Mouse (Mus musculus): ENCODE results near the gene Ccdc82.
A peak's percentile ranks its signal among the peaks of the same experiment; 100 is the strongest.

Gene Ccdc82

GRCm38 (mm10) chr9:13246815-13247638 is at the start of gene Ccdc82:
TSS of gene Ccdc82 (plus strand) at chr9:13246955.
- DNase-seq = peak; percentile 89

- no peak for DNase-seq
Measured at GRCm38 (mm10) chr9:13200079-13200478, 46.7 kb upstream of the Ccdc82 start.

GRCm38 (mm10) chr9:13203109-13203508 is 43.6 kb upstream of the Ccdc82 start:
- DNase-seq = no peak

- DNase-seq = no peak
Measured at GRCm38 (mm10) chr9:13203681-13204080, 43.1 kb upstream of the Ccdc82 start.

GRCm38 (mm10) chr9:13206369-13206768 is 40.4 kb upstream of the Ccdc82 start:
- DNase-seq = no peak

- no peak for DNase-seq
Measured at GRCm38 (mm10) chr9:13225872-13226271, 20.9 kb upstream of the Ccdc82 start.

- DNase-seq = no peak
Measured at GRCm38 (mm10) chr9:13230553-13230952, 16.2 kb upstream of the Ccdc82 start.

GRCm38 (mm10) chr9:13231545-13232216 is 15.1 kb upstream of the Ccdc82 start:
- peak; percentile 39 for DNase-seq

- no peak for DNase-seq
Measured at GRCm38 (mm10) chr9:13242321-13242720, 4.4 kb upstream of the Ccdc82 start.

GRCm38 (mm10) chr9:13245481-13245880 is 1.3 kb upstream of the Ccdc82 start, which contains the start of gene Jrkl:
TSS of gene Jrkl (minus strand) at chr9:13245829.
- DNase-seq = peak; percentile 46

GRCm38 (mm10) chr9:13248104-13248503 is 1.3 kb downstream of the Ccdc82 start:
- DNase-seq = no peak

- no peak for DNase-seq
Measured at GRCm38 (mm10) chr9:13251251-13251650, 4.5 kb downstream of the Ccdc82 start.

GRCm38 (mm10) chr9:13256726-13257125 is 10.0 kb downstream of the Ccdc82 start:
- no peak for DNase-seq

GRCm38 (mm10) chr9:13258173-13258572 is 11.4 kb downstream of the Ccdc82 start:
- no peak for DNase-seq

GRCm38 (mm10) chr9:13260980-13261379 is 14.2 kb downstream of the Ccdc82 start:
- DNase-seq = no peak

GRCm38 (mm10) chr9:13273219-13273618 is 26.5 kb downstream of the Ccdc82 start:
- DNase-seq = no peak

GRCm38 (mm10) chr9:13287482-13287881 is 40.7 kb downstream of the Ccdc82 start:
- DNase-seq = no peak

GRCm38 (mm10) chr9:13296274-13297121 is 49.7 kb downstream of the Ccdc82 start:
- DNase-seq = peak; percentile 90

- no peak for DNase-seq
Measured at GRCm38 (mm10) chr9:13297122-13297667, 50.4 kb downstream of the Ccdc82 start.

GRCm38 (mm10) chr9:13297668-13298512 is 51.1 kb downstream of the Ccdc82 start, which contains the start of gene Maml2:
TSS of gene Maml2 (plus strand) at chr9:13297957.
- peak; percentile 61 for DNase-seq

GRCm38 (mm10) chr9:13298513-13298878 is 51.7 kb downstream of the Ccdc82 start:
- no peak for DNase-seq

- no peak for DNase-seq
Measured at GRCm38 (mm10) chr9:13299190-13299589, 52.4 kb downstream of the Ccdc82 start.

Measured in kidney, adult 9 months (tissue).